Mouse (Mus musculus): ENCODE results near the gene Emid1.

GRCm38 (mm10) chr11:5188170-5188569 lies 36.1 kb upstream of the Emid1 start:
- TF ChIP-seq CTCF (IDR thresholded peaks at IDR 0.05; ENCODE audit: borderline replicate concordance, insufficient read depth, low read depth, low read length) (no peak), POLR2A (IDR thresholded peaks at IDR 0.05; ENCODE audit: borderline replicate concordance, insufficient read depth, low read length) (no peak)
